Mouse (Mus musculus) neutrophil, adult 59 days (primary cell): ENCODE results near the gene Olfr1335. TPM values are rescaled to one million over a fixed set of nuclear protein-coding genes. Genes with fewer than 3 reads are reported as not detected.

ENCODE experiments used
- total RNA-seq, 2 experiments: library from RNA; stranded (reverse); gene quantifications; 1 replicate in 1 of 2; 2 replicates in 1 of 2; pipeline ENCODE4 v1.2.4; 2023

Olfr1335 gene
- total RNA-seq: not detected

DNA sequence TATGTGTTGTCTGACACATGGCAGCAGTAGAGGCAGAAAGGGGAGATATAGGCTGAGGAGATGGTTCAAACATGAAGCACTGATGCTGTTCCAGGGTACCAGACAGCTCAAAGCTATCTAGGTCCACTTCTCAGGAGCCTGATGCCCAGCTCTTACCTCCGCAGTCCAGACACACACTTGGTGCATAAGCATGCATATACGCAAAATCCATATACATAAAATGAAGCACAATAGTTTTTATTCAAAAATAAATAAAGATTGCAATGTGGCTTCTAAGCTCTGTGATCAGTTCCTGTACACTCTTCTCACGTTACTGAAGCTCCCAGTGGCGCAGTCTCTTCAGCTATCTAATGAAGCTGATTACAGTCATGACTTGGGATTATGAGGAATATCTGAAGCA lies at the start of gene Olfr1335:
Gene Olfr1335, minus strand, starts transcription at position 101 of the 400 bp plus-strand sequence.

DNA sequence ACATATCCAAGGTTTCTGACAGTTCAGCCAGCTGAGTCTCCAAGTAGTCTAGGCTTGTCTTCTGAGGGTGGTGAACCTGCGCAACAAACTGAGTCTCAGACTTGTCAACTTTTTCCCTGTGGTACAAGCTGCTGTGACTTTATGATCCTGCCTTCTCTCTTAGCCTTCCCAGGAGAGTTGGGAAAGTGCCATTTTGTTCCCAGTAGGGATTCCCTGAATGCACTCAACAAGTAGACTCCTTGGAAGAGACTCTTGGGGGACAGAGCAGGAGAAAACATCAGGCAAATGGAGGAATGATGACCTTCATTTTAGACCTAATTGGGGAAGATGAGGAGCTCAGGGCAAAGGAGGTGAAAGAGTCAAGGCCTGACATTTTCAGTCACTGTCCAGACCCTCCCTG lies 26.4 kb upstream of the Olfr1335 start, which contains the start of gene Olfr1333:
Gene Olfr1333, minus strand, starts transcription at position 101 of the 400 bp plus-strand sequence.

DNA sequence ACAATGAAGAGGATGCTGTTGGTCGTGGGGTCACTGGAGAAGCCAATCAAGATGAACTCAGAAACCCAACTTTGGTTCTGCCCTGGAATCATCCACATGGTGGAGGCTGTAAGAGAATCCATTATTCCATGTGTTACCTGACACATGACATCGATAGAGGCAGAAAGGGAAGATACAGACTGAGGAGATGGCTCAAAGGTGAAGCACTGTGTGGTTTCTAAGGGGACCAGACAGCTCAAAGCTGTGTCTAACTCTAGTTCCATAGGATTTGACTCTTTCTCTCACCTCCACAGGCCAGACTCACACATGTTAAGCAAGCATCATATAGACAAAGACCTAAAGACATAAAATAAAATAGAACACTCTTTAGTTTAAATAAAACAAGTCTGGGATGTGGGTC lies 27.3 kb downstream of the Olfr1335 start, which contains the start of gene Olfr1337:
Gene Olfr1337, minus strand, starts transcription at position 101 of the 400 bp plus-strand sequence.

Other genes with a start within 250 kb of the Olfr1335 start
- 1 to 10 TPM; 2.1 to 3.0 TPM for gene Cfap57, start 189.2 kb downstream of the Olfr1335 start, total RNA-seq
- gene Ebna1bp2, start 189.1 kb downstream of the Olfr1335 start, total RNA-seq: 10 to 100 TPM; 42.1 to 46.5 TPM
- gene Olfr62, start 151.0 kb downstream of the Olfr1335 start, total RNA-seq: not detected
- gene Olfr1342, start 117.2 kb downstream of the Olfr1335 start, total RNA-seq: not detected
- not detected for gene Olfr1341, start 106.4 kb downstream of the Olfr1335 start, total RNA-seq
- not detected for gene Olfr1340, start 89.8 kb downstream of the Olfr1335 start, total RNA-seq
- not detected for gene Olfr1339, start 77.8 kb downstream of the Olfr1335 start, total RNA-seq
- gene Olfr1338, start 51.2 kb downstream of the Olfr1335 start, total RNA-seq: not detected
- not detected for gene Olfr1337, start 27.4 kb downstream of the Olfr1335 start, total RNA-seq
- not detected for gene Olfr1333, start 26.3 kb upstream of the Olfr1335 start, total RNA-seq
- not detected for gene Olfr1331, start 54.7 kb upstream of the Olfr1335 start, total RNA-seq
- gene Olfr1330, start 78.7 kb upstream of the Olfr1335 start, total RNA-seq: not detected
- not detected for gene Olfr1329, start 107.5 kb upstream of the Olfr1335 start, total RNA-seq
- gene Olfr1328, start 128.7 kb upstream of the Olfr1335 start, total RNA-seq: not detected
- not detected for gene Lao1, start 151.6 kb upstream of the Olfr1335 start, total RNA-seq